Comparison of ENCODE assay signal across 8 mouse cellular contexts in the genomic region with DNA sequence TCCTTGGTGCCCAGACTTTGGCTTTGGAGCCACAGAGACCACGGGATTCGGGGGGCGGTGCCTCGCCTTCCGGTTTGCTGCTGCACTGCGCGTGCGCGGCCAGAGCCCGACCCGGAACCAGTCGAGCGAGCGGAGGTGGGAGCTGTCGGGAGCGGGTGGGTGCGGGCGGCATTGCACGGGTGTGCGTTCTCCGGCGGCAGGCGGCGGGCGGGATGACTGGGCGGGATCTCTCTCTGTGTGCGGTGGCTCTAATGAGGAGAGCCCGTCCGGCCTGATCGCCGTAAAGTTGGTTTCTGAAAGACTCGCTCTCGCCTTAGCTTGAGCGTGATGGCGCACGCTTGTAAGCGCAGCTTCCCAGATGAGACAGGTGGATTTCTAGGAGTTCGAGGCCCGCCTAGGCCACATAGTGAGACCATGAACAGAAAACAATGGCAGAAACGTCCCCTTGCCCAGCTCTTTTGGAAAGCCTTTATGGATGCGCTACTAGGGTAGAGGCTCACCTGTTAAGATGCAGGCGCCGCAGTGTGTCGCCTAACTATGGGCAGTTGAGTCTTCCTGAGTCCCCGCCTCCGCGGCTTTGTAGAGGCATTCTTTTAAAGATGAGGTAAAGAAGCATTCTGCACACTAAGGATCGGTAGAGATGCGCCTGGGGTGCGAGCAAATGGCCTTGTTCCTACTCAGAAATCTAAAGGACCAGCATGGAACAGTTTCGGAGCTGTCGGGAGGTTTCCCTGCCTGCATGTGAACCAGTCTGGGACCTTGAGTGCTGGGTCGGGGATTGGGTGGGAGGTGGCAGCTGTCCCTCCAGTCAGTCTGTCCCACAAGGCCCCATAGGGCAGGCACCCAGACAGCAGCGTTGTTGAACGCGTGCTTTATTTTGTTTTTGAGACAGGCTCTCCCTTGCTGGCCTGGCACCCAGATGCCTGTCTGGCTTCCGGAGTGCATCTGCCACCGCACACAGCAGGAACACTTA. TPM values are rescaled to one million over a fixed set of nuclear protein-coding genes. Genes with fewer than 3 reads are reported as not detected.
DNase-seq lines count a peak whose midpoint lies in the region; ATAC-seq and TF ChIP-seq lines count a peak whose summit lies in the region.

TSS of gene Mtg2 (plus strand) at position 108 of the 973 bp plus-strand sequence.

- TF ChIP-seq EP300 in liver, postnatal 0 days (IDR thresholded peaks at IDR 0.05; ENCODE audit: low read depth), result no peak

- peak within 1 kb of the TSS; percentile 82 for H3K27ac ChIP-seq in forebrain, embryonic 13.5 days
- H3K27ac ChIP-seq in liver, postnatal 0 days (ENCODE audit: low read depth), result peak within 1 kb of the TSS; percentile 74
- peak within 1 kb of the TSS; percentile 86 for H3K27ac ChIP-seq in neural tube, embryonic 14.5 days (ENCODE audit: low read depth, low read length)

- intact Hi-C loops in heart, postnatal 10 days (cut with DNase I), result loop anchor here (2.0 to 10.0 kb wide), 2 partner anchors 46 to 184 kb away; partner anchors contain the start of gene Rps21

- H3K4me3 ChIP-seq in E14TG2a.4 (replicated peaks; ENCODE audit: low read length), result peak within 1 kb of the TSS; percentile 91
- peak within 1 kb of the TSS; percentile 75 for H3K4me3 ChIP-seq in forebrain, embryonic 13.5 days
- H3K4me3 ChIP-seq in liver, postnatal 0 days (ENCODE audit: low read depth, low read length), result peak within 1 kb of the TSS; percentile 78
- peak within 1 kb of the TSS; percentile 68 for H3K4me3 ChIP-seq in neural tube, embryonic 14.5 days (ENCODE audit: low read depth, low read length)

- peak within 1 kb of the TSS; percentile 93 for H3K4me2 ChIP-seq in forebrain, embryonic 13.5 days
- peak within 1 kb of the TSS; percentile 91 for H3K4me2 ChIP-seq in liver, postnatal 0 days (ENCODE audit: low read depth, low read length)
- H3K4me2 ChIP-seq in neural tube, embryonic 14.5 days (ENCODE audit: low read depth, low read length), result peak within 1 kb of the TSS; percentile 73

- H3K36me3 ChIP-seq in E14TG2a.4 (ENCODE audit: insufficient read depth, low read length), result peaks cover 52% of the 10 kb centered on the region
- H3K36me3 ChIP-seq in forebrain, embryonic 13.5 days (ENCODE audit: poor library complexity, severe bottlenecking), result peaks cover 23% of the 10 kb centered on the region
- 0 out of 2 replicates have a peak, but pooled peaks cover 7% of the 10 kb centered on the region for H3K36me3 ChIP-seq in liver, postnatal 0 days (replicated peaks; ENCODE audit: insufficient read depth, low read length)
- peaks cover 8% of the 10 kb centered on the region; the same call in 1 of the 2 replicates for H3K36me3 ChIP-seq in neural tube, embryonic 14.5 days (ENCODE audit: control insufficient read depth, insufficient read depth, low read length)

- ATAC-seq in forebrain, embryonic 13.5 days, result peak; percentile 98
- peak; percentile 98 for ATAC-seq in liver, postnatal 0 days
- peak; percentile 96 for ATAC-seq in neural tube, embryonic 14.5 days (ENCODE audit: low read depth)

- no peaks in the 10 kb centered on the region for H3K9me3 ChIP-seq in E14TG2a.4 (ENCODE audit: low read length)
- H3K9me3 ChIP-seq in forebrain, embryonic 13.5 days (replicated peaks), result no peaks in the 10 kb centered on the region
- no peaks in the 10 kb centered on the region for H3K9me3 ChIP-seq in liver, postnatal 0 days (ENCODE audit: low read length)
- no peaks in the 10 kb centered on the region for H3K9me3 ChIP-seq in neural tube, embryonic 14.5 days (ENCODE audit: control insufficient read depth, low read length)

- peak; percentile 89 for DNase-seq in c-Kit-positive CD71-positive TER-119-positive erythroid progenitor cells, embryonic 14.5 days (ENCODE audit: low spot score)
- peak; percentile 96 to 98 for DNase-seq in heart, postnatal 10 days
- peak; percentile 73 for DNase-seq in large intestine, adult 2 months (ENCODE audit: low read depth, low spot score)
- peak; percentile 95 for DNase-seq in liver, postnatal 0 days
- DNase-seq in testis, postnatal 10 days (ENCODE audit: low spot score), result peak; percentile 97

- no peak for TF ChIP-seq CTCF in E14TG2a.4 (conservative IDR thresholded peaks at IDR 0.05; ENCODE audit: low read length)
- TF ChIP-seq CTCF in liver, postnatal 0 days (IDR thresholded peaks at IDR 0.05; ENCODE audit: low read depth), result no peak

- peak within 1 kb of the TSS; percentile 77 for H3K9ac ChIP-seq in forebrain, embryonic 13.5 days
- peak within 1 kb of the TSS; percentile 75 for H3K9ac ChIP-seq in liver, postnatal 0 days (replicated peaks)
- peak within 1 kb of the TSS; percentile 69 for H3K9ac ChIP-seq in neural tube, embryonic 14.5 days (replicated peaks; ENCODE audit: low read depth, low read length)

- 5% methylated on average over 58 of the region's 58 CpGs for WGBS in forebrain, embryonic 13.5 days
- 4% methylated on average over 58 of the region's 58 CpGs for WGBS in large intestine, adult 2 months
- 6% methylated on average over 58 of the region's 58 CpGs for WGBS in liver, postnatal 0 days (ENCODE audit: insufficient replicate concordance)
- WGBS in neural tube, embryonic 14.5 days, result 4% methylated on average over 58 of the region's 58 CpGs

- peaks cover 31% of the 10 kb centered on the region for H3K4me1 ChIP-seq in E14TG2a.4 (replicated peaks; ENCODE audit: low read depth, low read length)
- peaks cover 15% of the 10 kb centered on the region for H3K4me1 ChIP-seq in forebrain, embryonic 13.5 days
- H3K4me1 ChIP-seq in liver, postnatal 0 days (ENCODE audit: insufficient read depth), result peaks cover 12% of the 10 kb centered on the region
- peaks cover 9% of the 10 kb centered on the region; the same call in 1 of the 2 replicates for H3K4me1 ChIP-seq in neural tube, embryonic 14.5 days (ENCODE audit: control insufficient read depth, insufficient read depth, low read length)

- no peaks in the 10 kb centered on the region for H3K27me3 ChIP-seq in E14TG2a.4 (ENCODE audit: insufficient read depth, low read length)
- no peaks in the 10 kb centered on the region for H3K27me3 ChIP-seq in forebrain, embryonic 13.5 days
- H3K27me3 ChIP-seq in liver, postnatal 0 days (ENCODE audit: insufficient read depth, low read length), result no peaks in the 10 kb centered on the region
- no peaks in the 10 kb centered on the region for H3K27me3 ChIP-seq in neural tube, embryonic 14.5 days (ENCODE audit: control insufficient read depth, insufficient read depth, low read length)

RNA-seq across cellular contexts. Expression of gene Mtg2, which starts in this region (rescaled TPM):
- polyA plus RNA-seq in forebrain, embryonic 13.5 days (2015; fragmentation: Nextera tagmentation; extraction: Ambion mirVana), result 34.2 and 34.8 TPM in 2 replicates
- 10 to 100 TPM; 15.5 to 16.0 TPM for total RNA-seq in heart, postnatal 10 days (2021)
- 13.7 and 14.9 TPM in 2 replicates for polyA plus RNA-seq in large intestine, adult 2 months (2012; rRNA removed)
- 9.6 and 9.8 TPM in 2 replicates for polyA plus RNA-seq in liver, postnatal 0 days (2015; fragmentation: Nextera tagmentation; extraction: Ambion mirVana)
- polyA plus RNA-seq in neural tube, embryonic 14.5 days (2014; fragmentation: Nextera tagmentation; extraction: Ambion mirVana), result 33.3 and 34.2 TPM in 2 replicates

Comparison
In these comparisons a context has a peak if more than half of its experiments do, and no peak if none do; other contexts are left out.
1. Peak in every context shown above with its lines: DNase-seq, ATAC-seq, H3K4me3 ChIP-seq and H3K27ac ChIP-seq.